Mouse (Mus musculus) intestine, embryonic 15.5 days (tissue): ENCODE measurements around the gene Enpp7. TPM values are rescaled to one million over a fixed set of nuclear protein-coding genes. Genes with fewer than 3 reads are reported as not detected.

ENCODE experiments used
- ATAC-seq: fragments of 200-750 bp; cut with Nextera tagmentation; 2 replicates; pipeline ENCODE4 v1.8.0; 2017; ENCODE audit warnings: moderate TSS enrichment, moderate library complexity
- H3K27ac ChIP-seq: fragments of 300-500 bp; sonication (generic); 2 replicates; pipeline ENCODE4 v1.5.1; 2015; ENCODE audit warnings: mild to moderate bottlenecking, inconsistent platforms
- H3K27me3 ChIP-seq: fragments of 300-500 bp; sonication (generic); replicated peaks from 2 replicates; pipeline ENCODE4 v1.6.1; 2015; ENCODE audit warnings: inconsistent platforms
- H3K36me3 ChIP-seq: fragments of 300-500 bp; sonication (generic); 2 replicates; pipeline ENCODE4 v1.6.1; 2015; ENCODE audit warnings: inconsistent platforms
- H3K4me1 ChIP-seq: fragments of 300-500 bp; sonication (generic); replicated peaks from 2 replicates; pipeline ENCODE4 v1.6.1; 2015; ENCODE audit warnings: inconsistent platforms
- H3K4me2 ChIP-seq: fragments of 300-500 bp; sonication (generic); replicated peaks from 2 replicates; pipeline ENCODE4 v1.6.1; 2015; ENCODE audit warnings: mild to moderate bottlenecking, inconsistent platforms
- H3K4me3 ChIP-seq: fragments of 300-500 bp; sonication (generic); replicated peaks from 2 replicates; pipeline ENCODE4 v1.5.1; 2015; ENCODE audit warnings: inconsistent platforms
- H3K9ac ChIP-seq: fragments of 300-500 bp; sonication (generic); 2 replicates; pipeline ENCODE4 v1.6.1; 2015; ENCODE audit warnings: inconsistent platforms
- H3K9me3 ChIP-seq: fragments of 300-500 bp; sonication (generic); 2 replicates; pipeline ENCODE4 v1.6.1; 2016; ENCODE audit warnings: inconsistent platforms
- WGBS: fragments of 180-500 bp; shearing (Covaris S2); methylation state at CpG from one replicate; pipeline ENCODE4 v1.1.7; 2015; 5-methylcytosine and 5-hydroxymethylcytosine counted together
- polyA plus RNA-seq: library from polyadenylated mRNA; unstranded; fragments of >200 nt; fragmentation: Nextera tagmentation; extraction: Ambion mirVana; gene quantifications from 2 replicates; pipeline ENCODE4 v1.2.1, GENCODE M21; 2015

The Enpp7 gene
- polyA plus RNA-seq, 1 experiment from 2014 or later, result 0.09 TPM

- under 1% methylated on average over 95 of the region's 99 CpGs for WGBS
- Histone ChIP-seq H3K36me3 (peaks cover 17% of the 10 kb centered on the region), H3K4me1 (peaks cover 32% of the 10 kb centered on the region)
Observed at GRCm38 (mm10) chr11:119022895-119023615, 35.1 kb downstream of the Enpp7 start, which contains the start of gene Cbx2. Cbx2 (plus strand) TSS chr11:119022962.

GRCm38 (mm10) chr11:119023616-119023980 lies 35.6 kb downstream of the Enpp7 start:
- Histone ChIP-seq H3K27ac (peak overlapping the region; percentile 80), H3K36me3 (peaks cover 23% of the 10 kb centered on the region), H3K4me3 (peak overlapping the region; percentile 95), H3K27me3 (0 out of 2 replicates have a peak, but pooled peaks cover 8% of the 10 kb centered on the region), H3K9ac (peak overlapping the region; percentile 89), H3K9me3 (no peaks in the 10 kb centered on the region), H3K4me2 (peak overlapping the region; percentile 89), H3K4me1 (peaks cover 32% of the 10 kb centered on the region)
- peak; percentile 8 for ATAC-seq
- WGBS, result under 1% methylated on average over 15 of the region's 15 CpGs

More at GRCm38 (mm10) chr11:119022895-119023615, 35.1 kb downstream of the Enpp7 start, which contains the start of gene Cbx2:
- peak; percentile 93 for ATAC-seq
- H3K9me3 ChIP-seq, result no peaks in the 10 kb centered on the region
- H3K27ac ChIP-seq, result peak within 1 kb of the TSS; percentile 80
- H3K4me3 ChIP-seq, result peak within 1 kb of the TSS; percentile 95
- H3K4me2 ChIP-seq, result peak within 1 kb of the TSS; percentile 89
- H3K27me3 ChIP-seq, result 0 out of 2 replicates have a peak, but pooled peaks cover 8% of the 10 kb centered on the region
- peak within 1 kb of the TSS; percentile 89 for H3K9ac ChIP-seq

- peak overlapping the region; percentile 80; the same call in 1 of the 2 replicates for H3K27ac ChIP-seq
- no peaks in the 10 kb centered on the region for H3K9me3 ChIP-seq
- 0 out of 2 replicates have a peak, but pooled peaks cover 8% of the 10 kb centered on the region for H3K27me3 ChIP-seq
- H3K4me3 ChIP-seq, result peak overlapping the region; percentile 95
- H3K4me2 ChIP-seq, result peak overlapping the region; percentile 89
- WGBS, result 4% methylated on average over 7 of the region's 7 CpGs
- H3K36me3 ChIP-seq, result peaks cover 28% of the 10 kb centered on the region
- peaks cover 32% of the 10 kb centered on the region for H3K4me1 ChIP-seq
- no peak for ATAC-seq
- peak overlapping the region; percentile 89 for H3K9ac ChIP-seq
Observed at GRCm38 (mm10) chr11:119024260-119024659, 36.3 kb downstream of the Enpp7 start.

DNA sequence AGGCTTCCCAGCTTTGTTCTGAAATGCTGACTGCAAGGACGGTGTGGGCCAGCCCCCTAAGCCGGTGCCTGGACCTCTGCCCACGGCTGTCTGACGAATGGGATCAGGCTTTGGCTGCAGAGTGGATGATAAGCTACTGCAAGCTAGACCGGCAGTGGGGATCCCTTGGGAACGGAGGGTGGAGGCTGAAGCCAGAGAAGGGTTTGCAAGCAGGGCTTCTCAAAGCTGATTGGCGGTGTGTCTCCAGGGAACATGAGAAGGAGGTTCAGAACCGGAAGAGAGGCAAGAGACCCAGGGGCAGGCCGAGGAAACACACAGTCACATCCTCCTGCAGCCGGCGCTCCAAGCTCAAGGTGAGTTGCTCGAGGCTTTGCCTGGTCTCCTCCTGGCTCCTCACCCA lies 38.2 kb downstream of the Enpp7 start:
- Histone ChIP-seq H3K4me2 (no peak overlapping the region; the same call in 1 of the 2 replicates), H3K4me1 (peaks cover 32% of the 10 kb centered on the region), H3K27me3 (0 out of 2 replicates have a peak, but pooled peaks cover under 1% of the 10 kb centered on the region), H3K36me3 (peaks cover 36% of the 10 kb centered on the region), H3K27ac (no peak overlapping the region), H3K4me3 (no peak overlapping the region), H3K9me3 (no peaks in the 10 kb centered on the region), H3K9ac (no peak overlapping the region)
- no peak for ATAC-seq
- WGBS, result 50% methylated on average over 12 of the region's 12 CpGs

DNA sequence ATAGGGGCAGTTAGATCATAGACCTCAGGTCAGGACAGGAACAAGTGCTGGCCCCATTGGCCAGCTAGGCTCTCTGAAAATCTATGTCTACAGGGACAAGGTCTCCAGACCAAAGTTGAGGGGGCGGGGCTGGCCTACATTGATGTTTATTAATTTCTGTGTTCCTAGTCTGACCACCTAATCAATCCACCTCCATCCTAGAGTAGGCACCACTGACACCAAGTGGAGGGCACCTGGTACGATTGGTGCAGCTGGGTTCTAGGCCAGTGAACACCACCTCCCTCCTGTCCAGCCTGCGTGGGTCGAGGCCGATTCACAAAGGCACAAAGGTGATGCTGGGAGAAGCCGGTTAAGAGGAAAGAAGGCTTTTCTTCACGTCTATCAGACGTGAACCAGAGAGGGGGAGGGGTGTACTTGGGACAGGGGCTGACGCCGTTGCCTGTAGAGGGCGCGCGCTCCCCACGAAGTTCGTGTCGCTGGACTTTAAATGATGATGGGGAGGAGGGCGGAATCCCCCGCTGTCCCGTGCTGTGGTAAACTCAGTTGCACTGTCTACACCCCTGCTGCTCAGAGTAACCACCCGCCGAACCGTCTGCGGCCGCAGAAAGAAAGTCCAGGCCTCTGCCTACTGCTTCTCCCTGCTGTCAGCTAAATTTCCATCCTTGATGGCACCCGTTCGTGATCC lies 46.0 kb downstream of the Enpp7 start:
- peaks cover 42% of the 10 kb centered on the region for H3K27me3 ChIP-seq
- 2% methylated on average over 26 of the region's 26 CpGs for WGBS

DNA sequence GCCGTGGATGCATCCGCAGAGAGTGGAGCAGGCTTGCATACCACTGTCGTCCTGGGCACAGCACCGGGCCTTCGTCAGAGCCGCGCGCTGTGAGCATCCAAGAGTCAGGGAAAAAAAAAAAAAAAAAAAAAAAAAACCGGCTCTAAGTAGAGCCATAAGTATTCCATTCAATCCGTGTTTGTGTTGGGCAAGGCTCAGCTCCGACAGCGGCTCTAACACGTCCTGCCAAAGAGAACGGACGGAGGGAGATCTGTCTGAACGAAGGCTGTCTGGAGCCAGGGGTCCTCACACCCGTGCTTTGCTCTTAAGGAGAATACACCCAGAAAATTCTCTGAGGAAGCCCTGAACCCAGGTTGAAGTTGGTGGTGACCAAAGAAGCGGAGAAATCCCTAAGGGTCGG lies 46.6 kb downstream of the Enpp7 start:
- Histone ChIP-seq H3K4me1 (peaks cover 39% of the 10 kb centered on the region), H3K36me3 (peaks cover 11% of the 10 kb centered on the region), H3K4me3 (peak overlapping the region; percentile 13; the same call in 1 of the 2 replicates), H3K27me3 (peaks cover 46% of the 10 kb centered on the region), H3K9ac (peak overlapping the region; percentile 15; the same call in 1 of the 2 replicates), H3K9me3 (no peaks in the 10 kb centered on the region), H3K4me2 (peak overlapping the region; percentile 54), H3K27ac (no peak overlapping the region)
- 5% methylated on average over 19 of the region's 19 CpGs for WGBS
- ATAC-seq, result no peak

More for the DNA sequence above, 46.0 kb downstream of the Enpp7 start:
- H3K36me3 ChIP-seq, result peaks cover 15% of the 10 kb centered on the region
- peak overlapping the region; percentile 54 for H3K4me2 ChIP-seq
- peaks cover 34% of the 10 kb centered on the region for H3K4me1 ChIP-seq
- ATAC-seq, result peak; percentile 49
- H3K9me3 ChIP-seq, result no peaks in the 10 kb centered on the region
- H3K4me3 ChIP-seq, result peak overlapping the region; percentile 13; the same call in 1 of the 2 replicates
- peak overlapping the region; percentile 15; the same call in 1 of the 2 replicates for H3K9ac ChIP-seq
- H3K27ac ChIP-seq, result no peak overlapping the region

DNA sequence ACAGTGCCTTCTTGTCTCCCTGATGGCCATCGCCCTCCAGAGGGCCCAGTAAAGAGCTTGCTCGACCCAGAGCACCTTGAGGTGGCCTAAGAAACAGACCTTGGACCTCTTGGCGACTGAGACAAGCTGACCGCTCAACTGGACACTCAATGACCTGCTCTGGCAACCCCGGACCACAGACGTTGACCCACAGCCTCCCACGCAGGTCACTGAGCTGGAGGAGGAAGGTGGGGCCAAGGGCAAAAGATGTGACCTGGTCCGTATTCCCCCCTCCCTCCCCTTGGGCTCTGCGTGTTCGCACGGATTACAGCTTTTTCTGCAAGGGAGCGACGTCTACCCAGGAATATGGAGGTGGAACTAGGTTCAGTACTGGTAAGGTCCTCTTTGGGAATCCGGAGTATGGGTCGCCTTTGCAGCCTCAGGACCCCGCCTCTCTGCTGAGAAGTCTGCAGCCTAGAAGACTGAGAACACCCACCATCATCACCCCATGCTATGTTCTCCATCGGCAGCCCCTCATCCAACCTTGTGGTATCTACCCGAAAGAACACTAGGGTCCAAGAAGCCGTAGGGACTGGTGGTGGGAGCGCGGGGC lies 47.2 kb downstream of the Enpp7 start:
- no peak overlapping the region for H3K4me3 ChIP-seq
- no peaks in the 10 kb centered on the region for H3K9me3 ChIP-seq
- no peak overlapping the region for H3K9ac ChIP-seq
- peaks cover 45% of the 10 kb centered on the region for H3K4me1 ChIP-seq
- no peak for ATAC-seq
- no peak overlapping the region for H3K4me2 ChIP-seq
- no peak overlapping the region for H3K27ac ChIP-seq
- whole genome bisulfite sequencing, result 8% methylated on average over 21 of the region's 21 CpGs
- H3K27me3 ChIP-seq, result peaks cover 46% of the 10 kb centered on the region
- peaks cover 8% of the 10 kb centered on the region; the same call in 1 of the 2 replicates for H3K36me3 ChIP-seq

GRCm38 (mm10) chr11:119035686-119036165 lies 47.7 kb downstream of the Enpp7 start:
- Histone ChIP-seq H3K9me3 (no peaks in the 10 kb centered on the region), H3K4me1 (peaks cover 47% of the 10 kb centered on the region), H3K36me3 (peaks cover 8% of the 10 kb centered on the region; the same call in 1 of the 2 replicates), H3K27me3 (peaks cover 46% of the 10 kb centered on the region), H3K4me3 (no peak overlapping the region), H3K27ac (no peak overlapping the region), H3K4me2 (no peak overlapping the region), H3K9ac (no peak overlapping the region)
- 10% methylated on average over 21 of the region's 21 CpGs for WGBS
- ATAC-seq, result no peak

DNA sequence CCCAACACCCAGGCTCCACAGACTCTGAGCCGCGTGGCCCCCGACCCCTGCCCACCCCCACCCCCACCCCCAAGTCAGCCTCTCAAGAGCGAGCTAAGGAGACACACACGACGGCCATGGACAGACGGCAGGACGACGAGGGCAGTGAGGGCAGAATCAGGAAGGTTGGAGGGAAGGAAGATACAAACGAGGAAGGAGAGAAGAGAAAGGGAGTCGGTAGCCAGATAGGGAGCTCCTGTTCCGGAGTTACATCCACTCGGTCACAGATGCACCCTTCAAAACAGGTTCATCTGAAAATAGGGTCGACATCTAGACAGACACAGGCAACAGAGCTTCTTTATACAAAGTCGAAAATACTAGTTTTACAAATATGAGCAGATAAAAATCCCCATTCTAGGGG lies 48.5 kb downstream of the Enpp7 start:
- Histone ChIP-seq H3K4me1 (peaks cover 49% of the 10 kb centered on the region), H3K9me3 (no peaks in the 10 kb centered on the region), H3K4me2 (0 out of 2 replicates have a peak overlapping the region, but pooled peaks have one; percentile 17), H3K4me3 (no peak overlapping the region), H3K27me3 (peaks cover 49% of the 10 kb centered on the region), H3K27ac (no peak overlapping the region), H3K9ac (no peak overlapping the region), H3K36me3 (peaks cover 8% of the 10 kb centered on the region; the same call in 1 of the 2 replicates)
- no peak for ATAC-seq
- 11% methylated on average over 15 of the region's 15 CpGs for WGBS

DNA sequence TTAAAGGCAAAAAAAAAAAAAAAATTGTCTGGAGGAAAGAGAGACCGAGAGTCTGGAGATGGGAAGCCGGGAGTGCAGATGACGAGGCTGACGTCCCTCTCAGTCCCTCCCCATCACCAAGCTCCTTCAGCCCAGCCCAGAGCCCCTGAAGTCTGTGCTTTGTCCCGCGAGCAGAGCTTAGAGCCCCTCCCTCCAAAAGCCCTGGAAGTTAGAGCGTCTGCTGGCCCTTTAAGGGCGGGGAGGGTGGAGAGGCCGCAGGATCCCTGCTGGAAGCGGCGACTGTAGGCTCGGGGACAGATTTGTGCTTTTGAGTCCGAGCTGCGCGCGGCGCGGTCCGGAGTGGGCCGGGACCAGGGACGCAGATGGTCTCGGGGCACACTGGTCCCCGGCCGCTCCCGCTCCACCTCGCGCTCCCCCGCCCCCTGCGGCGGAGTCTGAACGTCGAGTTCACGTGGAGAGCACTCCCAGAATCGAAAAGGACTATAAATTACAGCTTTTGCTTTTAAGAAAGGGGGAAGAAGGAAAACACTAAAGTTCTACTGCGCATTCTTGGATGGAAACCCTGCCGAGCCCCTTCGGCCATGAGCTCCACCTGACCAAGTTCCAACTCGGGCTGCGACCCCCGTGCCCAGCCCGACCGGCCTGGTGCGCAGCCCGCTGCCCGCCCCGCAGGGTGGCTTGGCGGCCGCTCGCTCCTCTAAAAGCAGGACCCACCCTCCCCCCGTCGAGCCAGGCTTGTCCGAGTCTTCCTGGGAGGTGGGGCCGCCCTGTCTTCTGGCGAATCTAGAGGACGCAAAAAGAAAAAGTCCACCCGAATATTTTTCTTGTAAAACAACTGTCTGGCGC lies 49.2 kb downstream of the Enpp7 start:
- no peak for ATAC-seq
- Histone ChIP-seq H3K9me3 (no peaks in the 10 kb centered on the region), H3K27me3 (peaks cover 55% of the 10 kb centered on the region), H3K4me2 (peak overlapping the region; percentile 94), H3K36me3 (peaks cover 8% of the 10 kb centered on the region; the same call in 1 of the 2 replicates), H3K9ac (peak overlapping the region; percentile 56), H3K4me1 (peaks cover 55% of the 10 kb centered on the region), H3K4me3 (peak overlapping the region; percentile 47), H3K27ac (no peak overlapping the region)
- WGBS, result 6% methylated on average over 57 of the region's 57 CpGs

DNA sequence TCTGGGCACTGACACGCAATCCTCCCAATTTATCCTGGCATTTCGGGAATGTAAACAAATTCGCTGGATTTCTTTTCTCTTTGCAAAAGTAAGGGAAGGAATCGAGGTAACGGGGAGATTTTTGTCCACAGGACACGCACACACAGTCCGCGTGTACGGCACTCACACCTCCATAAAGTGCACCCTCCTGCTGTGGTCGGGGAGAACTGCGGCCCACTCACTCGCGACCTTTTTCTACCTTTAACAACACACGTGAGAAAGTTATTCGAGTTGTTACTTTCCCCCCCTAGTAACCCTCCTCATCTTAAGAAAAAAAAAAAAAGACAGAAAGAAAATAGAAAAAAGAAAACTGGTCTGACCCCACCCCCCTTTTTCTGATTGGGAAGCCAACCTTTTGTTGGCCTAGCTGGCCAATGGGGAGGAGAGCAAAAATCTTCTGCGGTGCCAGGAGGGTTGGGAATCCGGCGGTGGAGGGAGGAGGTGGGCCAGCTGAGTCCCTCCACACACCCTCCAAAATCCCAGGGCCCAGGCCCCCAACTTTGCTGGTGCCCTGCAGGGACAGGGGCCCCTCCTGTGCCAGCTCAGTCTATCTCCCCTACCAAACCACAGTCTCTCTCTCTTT lies 49.9 kb downstream of the Enpp7 start:
- H3K9ac ChIP-seq, result peak overlapping the region; percentile 56; the same call in 1 of the 2 replicates
- no peak overlapping the region for H3K27ac ChIP-seq
- peaks cover 63% of the 10 kb centered on the region for H3K4me1 ChIP-seq
- H3K36me3 ChIP-seq, result 0 out of 2 replicates have a peak, but pooled peaks cover 8% of the 10 kb centered on the region
- no peak for ATAC-seq
- H3K4me3 ChIP-seq, result peak overlapping the region; percentile 47; the same call in 1 of the 2 replicates
- H3K4me2 ChIP-seq, result peak overlapping the region; percentile 94
- WGBS, result 34% methylated on average over 18 of the region's 18 CpGs
- no peaks in the 10 kb centered on the region for H3K9me3 ChIP-seq
- H3K27me3 ChIP-seq, result peaks cover 59% of the 10 kb centered on the region
